Mouse (Mus musculus) cerebellum, postnatal 14 days (tissue): Measurements from ENCODE around the gene Etv5.

ENCODE experiments used
- DNase-seq, 2 experiments: peaks; one replicate each; pipeline ENCODE4 v3.0.0; 2021; ENCODE audit warnings: mixed read lengths in 2 of 2

The Etv5 gene

GRCm38 (mm10) chr16:22439499-22440177 lies at the start of gene Etv5:
Gene Etv5, minus strand, starts transcription at chr16:22439719.
- peak; percentile 99 for DNase-seq

- no peak for DNase-seq
Measured at GRCm38 (mm10) chr16:22483900-22484299, 44.4 kb upstream of the Etv5 start.

GRCm38 (mm10) chr16:22479322-22479721 lies 39.8 kb upstream of the Etv5 start:
- DNase-seq = no peak

- DNase-seq = no peak
Measured at GRCm38 (mm10) chr16:22471728-22472127, 32.2 kb upstream of the Etv5 start.

- DNase-seq = no peak
Measured at GRCm38 (mm10) chr16:22469385-22469784, 29.9 kb upstream of the Etv5 start.

- DNase-seq = no peak
Measured at GRCm38 (mm10) chr16:22467111-22467510, 27.6 kb upstream of the Etv5 start.

GRCm38 (mm10) chr16:22466381-22466780 lies 26.9 kb upstream of the Etv5 start:
- DNase-seq = no peak

GRCm38 (mm10) chr16:22462220-22462619 lies 22.7 kb upstream of the Etv5 start:
- DNase-seq = no peak

GRCm38 (mm10) chr16:22461728-22462127 lies 22.2 kb upstream of the Etv5 start:
- DNase-seq = no peak

- DNase-seq = no peak
Measured at GRCm38 (mm10) chr16:22460960-22461359, 21.4 kb upstream of the Etv5 start.

GRCm38 (mm10) chr16:22452082-22452481 lies 12.6 kb upstream of the Etv5 start:
- DNase-seq = no peak

GRCm38 (mm10) chr16:22448093-22448492 lies 8.6 kb upstream of the Etv5 start:
- DNase-seq = no peak

GRCm38 (mm10) chr16:22444786-22445185 lies 5.3 kb upstream of the Etv5 start:
- no peak for DNase-seq

GRCm38 (mm10) chr16:22442202-22442601 lies 2.7 kb upstream of the Etv5 start:
- DNase-seq = no peak

GRCm38 (mm10) chr16:22441317-22441716 lies 1.8 kb upstream of the Etv5 start:
- DNase-seq = no peak

GRCm38 (mm10) chr16:22440269-22440668 lies 750 bp upstream of the Etv5 start:
- peak; percentile 74 to 78 for DNase-seq

GRCm38 (mm10) chr16:22438441-22439373 lies 812 bp downstream of the Etv5 start:
- peak; percentile 86 to 92 for DNase-seq

GRCm38 (mm10) chr16:22436106-22436505 lies 3.4 kb downstream of the Etv5 start:
- no peak for DNase-seq

GRCm38 (mm10) chr16:22434530-22434929 lies 5.0 kb downstream of the Etv5 start:
- no peak for DNase-seq

- no peak for DNase-seq
Measured at GRCm38 (mm10) chr16:22433944-22434343, 5.6 kb downstream of the Etv5 start.

GRCm38 (mm10) chr16:22431773-22432172 lies 7.7 kb downstream of the Etv5 start:
- DNase-seq = no peak

- DNase-seq = no peak
Measured at GRCm38 (mm10) chr16:22431335-22431734, 8.2 kb downstream of the Etv5 start.

- peak; percentile 92 to 94 for DNase-seq
Measured at GRCm38 (mm10) chr16:22430211-22430951, 9.1 kb downstream of the Etv5 start.
